Mouse (Mus musculus) heart, embryonic 13.5 days (tissue): ENCODE results near the gene Suz12. TPM values are rescaled to one million over a fixed set of nuclear protein-coding genes. Genes with fewer than 3 reads are reported as not detected.
"Not testable (repeated sequence)": the region's sequence is repeated elsewhere in the genome, so short reads cannot be mapped to it uniquely, and the experiment has no call there.

Experiments used
- ATAC-seq: fragments of 200-750 bp; cut with Nextera tagmentation; 2 replicates; pipeline ENCODE4 v1.8.0; 2017; ENCODE audit warnings: moderate TSS enrichment; ENCODE audit not compliant: insufficient number of reproducible peaks, low FRiP score, low TSS enrichment; ENCODE audit errors: extremely low read depth
- H3K27ac ChIP-seq: fragments of 300-500 bp; sonication (generic); replicated peaks from 2 replicates; pipeline ENCODE4 v1.5.1; 2015; ENCODE audit warnings: moderate library complexity, mild to moderate bottlenecking, inconsistent platforms
- H3K27me3 ChIP-seq: fragments of 300-500 bp; sonication (generic); replicated peaks from 2 replicates; pipeline ENCODE4 v1.6.1; 2015; ENCODE audit warnings: mild to moderate bottlenecking, inconsistent platforms
- H3K36me3 ChIP-seq: fragments of 300-500 bp; sonication (generic); 2 replicates; pipeline ENCODE4 v1.6.1; 2015; ENCODE audit warnings: mild to moderate bottlenecking, inconsistent platforms
- H3K4me1 ChIP-seq: fragments of 300-500 bp; sonication (generic); 2 replicates; pipeline ENCODE4 v1.6.1; 2015; ENCODE audit warnings: inconsistent platforms
- H3K4me2 ChIP-seq: fragments of 300-500 bp; sonication (generic); 2 replicates; pipeline ENCODE4 v1.6.1; 2015; ENCODE audit warnings: inconsistent platforms, mild to moderate bottlenecking, moderate library complexity
- H3K4me3 ChIP-seq: fragments of 300-500 bp; sonication (generic); 2 replicates; pipeline ENCODE4 v1.5.1; 2015; ENCODE audit warnings: moderate library complexity, mild to moderate bottlenecking, inconsistent platforms
- H3K9ac ChIP-seq: fragments of 300-500 bp; sonication (generic); 2 replicates; pipeline ENCODE4 v1.6.1; 2015; ENCODE audit warnings: inconsistent platforms, mild to moderate bottlenecking, moderate library complexity
- H3K9me3 ChIP-seq: fragments of 300-500 bp; sonication (generic); 2 replicates; pipeline ENCODE4 v1.6.1; 2016; ENCODE audit warnings: inconsistent platforms
- WGBS: fragments of 180-500 bp; shearing (Covaris S2); methylation state at CpG from one replicate; pipeline ENCODE4 v1.1.7; 2015; ENCODE audit warnings: mixed read lengths; 5-methylcytosine and 5-hydroxymethylcytosine counted together
- polyA plus RNA-seq: library from polyadenylated mRNA; unstranded; fragments of >200 nt; fragmentation: Nextera tagmentation; extraction: Ambion mirVana; gene quantifications from 2 replicates; pipeline ENCODE4 v1.2.1, GENCODE M21; 2015

Gene Suz12
- polyA plus RNA-seq, 1 experiment from 2014 or later: 13.4 TPM

DNA sequence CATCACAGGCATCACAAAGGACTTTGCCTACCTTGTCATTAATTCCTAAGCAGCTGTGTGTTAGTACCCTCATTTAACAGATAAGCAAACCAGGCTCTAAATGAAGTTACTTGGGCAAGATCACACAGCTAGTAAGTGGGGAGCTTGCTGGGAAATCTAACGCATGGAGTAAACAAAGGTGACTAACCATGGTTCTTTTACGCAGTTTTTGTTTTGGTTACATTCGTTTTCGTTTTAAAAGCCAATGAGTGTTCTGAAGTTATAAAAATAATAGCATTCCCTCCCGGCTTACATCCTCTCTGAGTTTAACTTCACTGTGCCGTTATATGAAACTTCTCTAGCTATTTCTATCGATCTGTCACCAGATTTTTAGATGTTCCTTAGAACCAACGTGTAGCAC is 19.8 kb upstream of the Suz12 start:
- 18% methylated on average over 8 of the region's 8 CpGs for WGBS
- no peak for ATAC-seq
- H3K9me3 ChIP-seq: no peaks in the 10 kb centered on the region
- H3K4me1 ChIP-seq: peaks cover 13% of the 10 kb centered on the region
- peak overlapping the region; percentile 94 for H3K4me2 ChIP-seq
- peak overlapping the region; percentile 83 for H3K9ac ChIP-seq
- no peak overlapping the region for H3K27ac ChIP-seq
- H3K27me3 ChIP-seq: peaks cover 33% of the 10 kb centered on the region
- peak overlapping the region; percentile 64 for H3K4me3 ChIP-seq
- no peaks in the 10 kb centered on the region for H3K36me3 ChIP-seq

DNA sequence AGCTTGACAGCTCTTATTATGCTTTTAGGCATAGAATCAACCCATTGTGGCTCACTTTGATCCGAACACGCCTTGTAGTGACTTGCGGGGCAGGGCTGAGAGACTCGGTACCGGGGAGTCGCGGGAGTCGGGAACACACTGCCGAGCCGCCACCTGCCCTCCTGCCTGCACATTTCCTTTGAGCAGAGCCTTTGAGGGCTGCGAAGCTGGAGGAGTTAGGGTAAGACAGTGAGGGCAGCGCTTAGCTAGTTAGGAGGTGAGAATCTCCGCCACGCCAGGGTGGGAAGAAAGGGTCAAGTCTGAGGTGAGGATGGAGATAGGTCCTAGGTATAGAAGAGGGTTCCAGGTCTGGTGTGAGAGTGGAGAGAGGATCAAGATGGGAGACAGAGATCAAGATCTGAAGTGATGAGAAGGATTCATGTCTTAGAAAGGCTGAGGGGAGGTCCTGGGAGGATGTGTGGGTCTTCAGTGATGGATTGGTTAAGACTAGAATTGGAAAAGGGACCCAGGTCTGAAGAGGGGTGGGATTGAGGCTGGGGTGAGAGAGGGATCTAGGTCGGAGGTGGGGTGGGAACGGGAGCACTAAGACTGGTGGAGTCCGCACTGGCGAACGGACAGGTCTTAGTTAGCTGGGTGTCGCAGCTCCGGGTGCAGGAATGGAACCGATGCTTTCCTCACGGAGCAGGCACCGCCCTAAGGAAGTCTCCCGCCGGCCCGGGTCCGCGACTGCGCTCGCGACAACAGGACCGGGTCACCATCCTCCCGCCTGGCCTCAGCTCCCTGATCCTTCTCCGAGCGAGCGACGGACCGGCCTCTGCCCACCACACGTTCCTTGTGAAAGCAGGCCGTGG is 19.1 kb upstream of the Suz12 start:
- Histone ChIP-seq H3K4me3 (peak overlapping the region; percentile 64), H3K27me3 (peaks cover 33% of the 10 kb centered on the region), H3K4me1 (peaks cover 13% of the 10 kb centered on the region), H3K27ac (no peak overlapping the region), H3K4me2 (peak overlapping the region; percentile 94), H3K9me3 (no peaks in the 10 kb centered on the region), H3K9ac (peak overlapping the region; percentile 83), H3K36me3 (no peaks in the 10 kb centered on the region)
- ATAC-seq: no peak
- WGBS: under 1% methylated on average over 41 of the region's 41 CpGs

- Histone ChIP-seq H3K27me3 (peaks cover 33% of the 10 kb centered on the region), H3K9me3 (no peaks in the 10 kb centered on the region), H3K36me3 (no peaks in the 10 kb centered on the region), H3K4me2 (no peak overlapping the region), H3K27ac (no peak overlapping the region), H3K9ac (no peak overlapping the region), H3K4me1 (peaks cover 13% of the 10 kb centered on the region), H3K4me3 (no peak overlapping the region)
- no peak for ATAC-seq
- 76% methylated on average over 2 of the region's 2 CpGs for WGBS
Measured at GRCm38 (mm10) chr11:79975377-79975776, 17.5 kb upstream of the Suz12 start.

DNA sequence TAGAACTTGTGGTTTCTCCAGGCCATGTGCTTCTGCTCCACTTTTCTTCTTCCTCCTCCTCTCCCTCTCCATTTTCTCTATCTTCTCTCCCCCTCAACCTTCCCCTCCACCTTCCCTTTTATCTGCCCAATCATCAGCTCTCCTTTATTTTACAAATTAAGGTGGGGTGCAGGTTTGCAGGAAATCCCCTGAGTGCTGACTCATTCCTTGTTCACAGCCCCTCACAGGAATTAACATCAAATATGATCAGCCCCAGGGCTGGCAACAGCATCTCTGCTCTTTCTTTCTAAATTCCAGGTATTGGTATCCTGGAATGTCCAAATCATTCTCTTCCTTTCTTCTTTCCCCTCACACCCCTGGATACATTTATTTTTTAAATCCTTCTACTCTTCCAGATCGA is 16.7 kb upstream of the Suz12 start:
- H3K4me1 ChIP-seq: peaks cover 13% of the 10 kb centered on the region
- no peaks in the 10 kb centered on the region for H3K9me3 ChIP-seq
- ATAC-seq: no peak
- no peak overlapping the region for H3K4me3 ChIP-seq
- H3K36me3 ChIP-seq: no peaks in the 10 kb centered on the region
- peaks cover 33% of the 10 kb centered on the region for H3K27me3 ChIP-seq
- H3K4me2 ChIP-seq: no peak overlapping the region
- H3K27ac ChIP-seq: no peak overlapping the region
- H3K9ac ChIP-seq: no peak overlapping the region
- WGBS: 69% methylated on average over 1 of the region's 1 CpGs

DNA sequence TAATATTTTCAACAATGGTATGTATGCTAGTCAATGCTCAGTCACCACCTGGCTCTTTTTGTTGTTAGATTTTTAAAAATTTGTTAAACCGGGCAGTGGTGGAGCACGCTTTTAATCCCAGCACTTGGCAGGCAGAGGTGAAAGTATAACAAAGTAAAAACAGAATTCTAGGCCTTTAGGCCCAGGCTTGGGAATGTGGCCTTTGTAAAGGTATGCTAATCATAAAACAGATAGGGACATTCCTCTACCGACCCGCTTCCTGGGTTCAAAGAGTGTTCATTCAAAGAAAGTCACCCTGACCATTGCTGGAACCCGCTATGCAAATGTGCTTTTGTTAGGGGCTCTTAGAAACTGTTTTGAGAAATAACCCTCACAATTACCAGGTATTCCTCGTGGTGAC is 16.3 kb upstream of the Suz12 start:
- H3K4me2 ChIP-seq, H3K9ac ChIP-seq, H3K9me3 ChIP-seq, H3K27ac ChIP-seq, H3K36me3 ChIP-seq, ATAC-seq, H3K4me3 ChIP-seq: not testable (repeated sequence)
- Histone ChIP-seq H3K4me1 (peaks cover 13% of the 10 kb centered on the region), H3K27me3 (peaks cover 33% of the 10 kb centered on the region)
- WGBS: 79% methylated on average over 6 of the region's 6 CpGs

- H3K27me3 ChIP-seq: peaks cover 33% of the 10 kb centered on the region
- H3K4me1 ChIP-seq: peaks cover 13% of the 10 kb centered on the region
- not testable (repeated sequence) for H3K9ac ChIP-seq, ATAC-seq, H3K4me3 ChIP-seq, H3K4me2 ChIP-seq, H3K9me3 ChIP-seq, H3K27ac ChIP-seq, H3K36me3 ChIP-seq
- 89% methylated on average over 14 of the region's 14 CpGs for WGBS
Measured at GRCm38 (mm10) chr11:79977061-79977460, 15.8 kb upstream of the Suz12 start.

DNA sequence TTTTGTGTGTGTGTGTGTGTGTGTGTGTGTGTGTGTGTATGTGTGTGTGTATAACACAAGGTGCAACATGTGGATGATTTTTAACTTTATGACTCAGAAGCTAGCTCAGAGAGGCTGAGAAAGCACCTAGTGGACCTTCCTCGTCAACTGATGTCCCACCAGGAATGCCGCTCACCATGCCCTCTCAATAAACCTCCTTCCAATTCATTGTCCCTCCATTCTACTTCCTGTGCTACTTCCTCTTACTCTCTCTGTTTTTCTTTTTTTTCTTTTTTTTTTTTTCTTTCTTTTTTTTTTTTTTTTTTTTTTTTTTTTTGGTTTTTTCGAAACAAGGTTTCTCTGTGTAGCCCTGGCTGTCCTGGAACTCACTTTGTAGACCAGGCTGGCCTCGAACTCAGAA is 15.2 kb upstream of the Suz12 start:
- not testable (repeated sequence) for H3K9me3 ChIP-seq, H3K36me3 ChIP-seq, H3K27ac ChIP-seq, H3K4me2 ChIP-seq, H3K9ac ChIP-seq, ATAC-seq, H3K4me3 ChIP-seq
- peaks cover 28% of the 10 kb centered on the region for H3K27me3 ChIP-seq
- 76% methylated on average over 3 of the region's 4 CpGs for WGBS
- H3K4me1 ChIP-seq: peaks cover 13% of the 10 kb centered on the region

GRCm38 (mm10) chr11:79986886-79987285 is 6.0 kb upstream of the Suz12 start:
- no peaks in the 10 kb centered on the region for H3K36me3 ChIP-seq
- H3K9me3 ChIP-seq: no peaks in the 10 kb centered on the region
- no peak overlapping the region for H3K27ac ChIP-seq
- no peak overlapping the region for H3K9ac ChIP-seq
- no peak for ATAC-seq
- H3K4me3 ChIP-seq: no peak overlapping the region
- H3K27me3 ChIP-seq: no peaks in the 10 kb centered on the region
- H3K4me1 ChIP-seq: no peaks in the 10 kb centered on the region
- H3K4me2 ChIP-seq: no peak overlapping the region
- 74% methylated on average over 4 of the region's 4 CpGs for WGBS

DNA sequence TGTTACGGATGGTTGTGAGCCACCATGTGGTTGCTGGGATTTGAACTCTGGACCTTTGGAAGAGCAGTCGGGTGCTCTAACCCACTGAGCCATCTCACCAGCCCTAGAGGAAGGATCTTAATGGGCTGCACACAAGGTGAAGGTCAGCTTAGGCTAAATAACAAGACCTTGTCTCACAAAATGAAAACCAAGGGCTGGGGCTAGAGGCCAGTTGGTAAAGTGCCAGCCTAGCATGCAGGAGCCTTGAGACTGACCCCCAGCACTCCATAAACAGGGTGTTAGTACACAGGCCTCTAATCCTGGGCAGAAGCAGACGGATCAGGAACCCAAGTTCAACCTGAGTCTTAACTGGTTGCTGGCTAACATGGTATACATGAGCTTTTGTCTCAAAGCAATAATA is 5.0 kb upstream of the Suz12 start:
- Histone ChIP-seq H3K4me3 (no peak overlapping the region), H3K4me1 (no peaks in the 10 kb centered on the region), H3K36me3 (no peaks in the 10 kb centered on the region), H3K27me3 (no peaks in the 10 kb centered on the region), H3K9me3 (no peaks in the 10 kb centered on the region), H3K27ac (no peak overlapping the region), H3K9ac (no peak overlapping the region), H3K4me2 (no peak overlapping the region)
- no peak for ATAC-seq
- WGBS: 82% methylated on average over 3 of the region's 3 CpGs

GRCm38 (mm10) chr11:79990120-79990519 is 2.8 kb upstream of the Suz12 start:
- H3K9ac ChIP-seq: no peak overlapping the region
- H3K36me3 ChIP-seq: no peaks in the 10 kb centered on the region
- no peak for ATAC-seq
- no peaks in the 10 kb centered on the region for H3K27me3 ChIP-seq
- H3K4me1 ChIP-seq: peaks cover 1% of the 10 kb centered on the region
- no peaks in the 10 kb centered on the region for H3K9me3 ChIP-seq
- WGBS: 87% methylated on average over 2 of the region's 2 CpGs
- H3K4me2 ChIP-seq: no peak overlapping the region
- H3K27ac ChIP-seq: no peak overlapping the region
- H3K4me3 ChIP-seq: no peak overlapping the region

GRCm38 (mm10) chr11:79991600-79991999 is 1.3 kb upstream of the Suz12 start:
- ATAC-seq: no peak
- H3K4me1 ChIP-seq: peaks cover 4% of the 10 kb centered on the region
- H3K27ac ChIP-seq: no peak overlapping the region
- H3K36me3 ChIP-seq: peaks cover 8% of the 10 kb centered on the region
- no peak overlapping the region for H3K4me3 ChIP-seq
- H3K27me3 ChIP-seq: no peaks in the 10 kb centered on the region
- H3K4me2 ChIP-seq: no peak overlapping the region
- 87% methylated on average over 5 of the region's 5 CpGs for WGBS
- no peaks in the 10 kb centered on the region for H3K9me3 ChIP-seq
- H3K9ac ChIP-seq: no peak overlapping the region

GRCm38 (mm10) chr11:79992035-79992591 is 793 bp upstream of the Suz12 start:
- Histone ChIP-seq H3K4me3 (peak overlapping the region; percentile 80), H3K27ac (peak overlapping the region; percentile 99), H3K9ac (peak overlapping the region; percentile 84), H3K9me3 (no peaks in the 10 kb centered on the region), H3K27me3 (no peaks in the 10 kb centered on the region), H3K4me1 (peaks cover 4% of the 10 kb centered on the region), H3K36me3 (peaks cover 13% of the 10 kb centered on the region), H3K4me2 (peak overlapping the region; percentile 81)
- 25% methylated on average over 21 of the region's 21 CpGs for WGBS
- ATAC-seq: no peak
